Mouse (Mus musculus): Measurements from ENCODE around the gene Ahr.

- TF ChIP-seq CTCF (IDR thresholded peaks at IDR 0.05; ENCODE audit: control insufficient read depth, insufficient read depth, insufficient read length) (no peak), MAX (IDR thresholded peaks at IDR 0.05) (no peak), CEBPB (IDR thresholded peaks at IDR 0.05; ENCODE audit: low read depth) (no peak)
These were observed 28.0 kb upstream of the Ahr start for GRCm38 (mm10) chr12:35562826-35563225.
